Mouse (Mus musculus) liver, postnatal 0 days (tissue): ENCODE results near the gene Als2. TPM values are rescaled to one million over a fixed set of nuclear protein-coding genes. Genes with fewer than 3 reads are reported as not detected.

Experiments used
- ATAC-seq: fragments of 200-750 bp; cut with Nextera tagmentation; 2 replicates; pipeline ENCODE4 v1.8.0; 2017; ENCODE audit warnings: mild to moderate bottlenecking, moderate library complexity
- DNase-seq: peaks from one replicate; pipeline ENCODE4 v3.0.0-alpha.2; 2016
- H3K27ac ChIP-seq: fragments of 300-500 bp; sonication (generic); 2 replicates; pipeline ENCODE4 v1.5.1; 2014; ENCODE audit warnings: antibody characterized with exemption, moderate library complexity, mild to moderate bottlenecking, low read depth
- H3K27me3 ChIP-seq: fragments of 300-500 bp; sonication (generic); 2 replicates; pipeline ENCODE4 v1.6.1; 2014; ENCODE audit warnings: low read length, control low read depth, mixed read lengths; ENCODE audit not compliant: insufficient read depth
- H3K36me3 ChIP-seq: fragments of 300-500 bp; sonication (generic); replicated peaks from 2 replicates; pipeline ENCODE4 v1.6.1; 2014; ENCODE audit warnings: mild to moderate bottlenecking, control low read depth, low read length, moderate library complexity, mixed read lengths; ENCODE audit not compliant: insufficient read depth
- H3K4me1 ChIP-seq: fragments of 300-500 bp; sonication (generic); 2 replicates; pipeline ENCODE4 v1.6.1; 2014; ENCODE audit warnings: antibody characterized with exemption, mild to moderate bottlenecking, control low read depth; ENCODE audit not compliant: insufficient read depth
- H3K4me2 ChIP-seq: fragments of 300-500 bp; sonication (generic); 2 replicates; pipeline ENCODE4 v1.6.1; 2014; ENCODE audit warnings: low read depth, mild to moderate bottlenecking, low read length, moderate library complexity, mixed read lengths
- H3K4me3 ChIP-seq: fragments of 300-500 bp; sonication (generic); 2 replicates; pipeline ENCODE4 v1.5.1; 2014; ENCODE audit warnings: low read depth, low read length
- H3K9ac ChIP-seq: fragments of 300-500 bp; sonication (generic); replicated peaks from 2 replicates; pipeline ENCODE4 v1.6.1; 2014; ENCODE audit warnings: mild to moderate bottlenecking, moderate library complexity
- H3K9me3 ChIP-seq: fragments of 300-500 bp; sonication (generic); 2 replicates; pipeline ENCODE4 v1.6.1; 2016; ENCODE audit warnings: mild to moderate bottlenecking, control low read depth, low read length, mixed read lengths
- CTCF ChIP-seq: sonication (generic); IDR thresholded peaks from 2 replicates; pipeline ENCODE4 v1.5.1; 2016; ENCODE audit warnings: antibody characterized with exemption, low read depth
- EP300 ChIP-seq: IDR thresholded peaks from 2 replicates; pipeline ENCODE4 v1.6.1; 2016; ENCODE audit warnings: antibody characterized with exemption, low read depth, mild to moderate bottlenecking
- WGBS: fragments of 180-500 bp; shearing (Covaris S2); extraction: QIAGEN DNeasy Blood & Tissue Kit; methylation state at CpG from one replicate; pipeline ENCODE4 v1.1.7; 2014; ENCODE audit not compliant: insufficient replicate concordance; 5-methylcytosine and 5-hydroxymethylcytosine counted together
- polyA plus RNA-seq: library from polyadenylated mRNA; unstranded; fragments of >200 nt; fragmentation: Nextera tagmentation; extraction: Ambion mirVana; gene quantifications from 2 replicates; pipeline ENCODE4 v1.2.1, GENCODE M21; 2015

The Als2 gene
- polyA plus RNA-seq, 1 experiment from 2014 or later = 5.8 TPM

DNA sequence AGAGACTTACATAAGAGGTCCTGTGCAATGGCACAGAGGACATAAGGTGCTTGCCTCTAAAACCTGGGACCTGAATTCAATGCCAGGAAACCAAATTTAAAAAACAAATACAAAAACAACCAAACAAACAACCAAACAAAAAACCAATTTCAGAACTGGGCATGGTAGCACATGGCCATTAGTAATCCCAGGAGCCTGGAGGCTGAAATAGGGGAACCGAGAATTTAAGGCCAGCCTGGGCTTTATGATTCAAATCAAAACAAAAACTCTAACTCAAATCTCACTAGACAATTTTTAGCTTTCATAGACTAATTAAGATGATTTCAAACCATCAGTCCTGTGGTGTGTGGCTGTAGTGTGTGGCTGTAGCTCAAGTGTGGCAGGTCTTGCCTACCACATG lies 32.5 kb downstream of the Als2 start:
- WGBS = 90% methylated on average over 1 of the region's 1 CpGs
- H3K9ac ChIP-seq = no peak overlapping the region
- 0 out of 2 replicates have a peak, but pooled peaks cover 3% of the 10 kb centered on the region for H3K4me1 ChIP-seq
- peaks cover 6% of the 10 kb centered on the region; the same call in 1 of the 2 replicates for H3K36me3 ChIP-seq
- no peaks in the 10 kb centered on the region for H3K9me3 ChIP-seq
- H3K27me3 ChIP-seq = no peaks in the 10 kb centered on the region
- TF ChIP-seq CTCF (no peak), EP300 (no peak)
- DNase-seq = no peak
- H3K27ac ChIP-seq = no peak overlapping the region
- H3K4me3 ChIP-seq = no peak overlapping the region
- no peak for ATAC-seq
- no peak overlapping the region for H3K4me2 ChIP-seq

GRCm38 (mm10) chr1:59202367-59202766 lies 34.7 kb downstream of the Als2 start:
- Histone ChIP-seq H3K4me3 (no peak overlapping the region), H3K9me3 (no peaks in the 10 kb centered on the region), H3K27me3 (no peaks in the 10 kb centered on the region), H3K4me2 (no peak overlapping the region), H3K9ac (no peak overlapping the region), H3K4me1 (peaks cover 3% of the 10 kb centered on the region; the same call in 1 of the 2 replicates), H3K36me3 (peaks cover 5% of the 10 kb centered on the region), H3K27ac (peak overlapping the region; percentile 46)
- TF ChIP-seq EP300 (no peak), CTCF (no peak)
- DNase-seq = no peak
- peak; percentile 53; the same call in 1 of the 2 replicates for ATAC-seq
- 63% methylated on average over 10 of the region's 10 CpGs for WGBS

GRCm38 (mm10) chr1:59201561-59201960 lies 35.5 kb downstream of the Als2 start:
- ATAC-seq (peak; percentile 77), DNase-seq (no peak)
- Histone ChIP-seq H3K27ac (peak overlapping the region; percentile 46), H3K27me3 (no peaks in the 10 kb centered on the region), H3K9me3 (no peaks in the 10 kb centered on the region), H3K4me2 (no peak overlapping the region), H3K36me3 (peaks cover 5% of the 10 kb centered on the region), H3K4me1 (peaks cover 3% of the 10 kb centered on the region; the same call in 1 of the 2 replicates), H3K4me3 (no peak overlapping the region), H3K9ac (no peak overlapping the region)
- TF ChIP-seq CTCF = no peak
- TF ChIP-seq EP300 = no peak
- 63% methylated on average over 1 of the region's 1 CpGs for WGBS

DNA sequence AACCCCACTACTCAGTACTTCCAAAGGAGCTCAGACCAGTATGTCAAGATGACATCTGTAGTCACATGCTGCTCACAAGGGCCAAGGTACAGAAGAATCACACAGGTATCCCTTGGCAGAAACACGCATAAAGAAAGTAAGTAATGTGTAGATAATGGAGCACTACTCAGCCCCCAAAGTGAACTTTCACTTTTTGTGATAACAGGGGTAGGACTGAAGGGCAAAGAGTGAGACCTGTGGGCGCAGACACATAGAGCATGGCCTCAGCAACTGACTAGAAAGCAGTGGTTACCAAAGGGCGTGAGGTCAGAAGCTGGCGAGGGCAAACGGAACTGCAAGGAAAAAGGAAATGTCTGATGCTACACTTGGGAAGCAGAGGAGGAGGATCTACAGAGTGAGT lies 36.1 kb downstream of the Als2 start:
- no peaks in the 10 kb centered on the region for H3K27me3 ChIP-seq
- peak overlapping the region; percentile 46 for H3K27ac ChIP-seq
- 51% methylated on average over 5 of the region's 5 CpGs for WGBS
- H3K36me3 ChIP-seq = peaks cover 7% of the 10 kb centered on the region
- no peak overlapping the region for H3K9ac ChIP-seq
- ATAC-seq = peak; percentile 63; the same call in 1 of the 2 replicates
- TF ChIP-seq CTCF (no peak), EP300 (no peak)
- H3K4me3 ChIP-seq = no peak overlapping the region
- peaks cover 3% of the 10 kb centered on the region; the same call in 1 of the 2 replicates for H3K4me1 ChIP-seq
- no peak overlapping the region for H3K4me2 ChIP-seq
- DNase-seq = no peak
- H3K9me3 ChIP-seq = no peaks in the 10 kb centered on the region

GRCm38 (mm10) chr1:59194979-59195378 lies 42.1 kb downstream of the Als2 start:
- TF ChIP-seq EP300 (no peak), CTCF (no peak)
- H3K9me3 ChIP-seq = no peaks in the 10 kb centered on the region
- H3K27me3 ChIP-seq = no peaks in the 10 kb centered on the region
- DNase-seq = no peak
- 35% methylated on average over 6 of the region's 6 CpGs for WGBS
- peaks cover 3% of the 10 kb centered on the region; the same call in 1 of the 2 replicates for H3K4me1 ChIP-seq
- ATAC-seq = no peak
- H3K4me3 ChIP-seq = no peak overlapping the region
- no peak overlapping the region for H3K9ac ChIP-seq
- H3K36me3 ChIP-seq = peaks cover 15% of the 10 kb centered on the region
- no peak overlapping the region for H3K27ac ChIP-seq
- H3K4me2 ChIP-seq = no peak overlapping the region

GRCm38 (mm10) chr1:59187786-59188185 lies 49.2 kb downstream of the Als2 start:
- TF ChIP-seq EP300 (no peak), CTCF (no peak)
- H3K27me3 ChIP-seq = no peaks in the 10 kb centered on the region
- no peak overlapping the region for H3K4me2 ChIP-seq
- ATAC-seq = no peak
- WGBS = 79% methylated on average over 5 of the region's 5 CpGs
- DNase-seq = no peak
- H3K4me3 ChIP-seq = no peak overlapping the region
- H3K27ac ChIP-seq = no peak overlapping the region
- no peaks in the 10 kb centered on the region for H3K9me3 ChIP-seq
- no peak overlapping the region for H3K9ac ChIP-seq
- peaks cover 12% of the 10 kb centered on the region for H3K36me3 ChIP-seq
- H3K4me1 ChIP-seq = no peaks in the 10 kb centered on the region

DNA sequence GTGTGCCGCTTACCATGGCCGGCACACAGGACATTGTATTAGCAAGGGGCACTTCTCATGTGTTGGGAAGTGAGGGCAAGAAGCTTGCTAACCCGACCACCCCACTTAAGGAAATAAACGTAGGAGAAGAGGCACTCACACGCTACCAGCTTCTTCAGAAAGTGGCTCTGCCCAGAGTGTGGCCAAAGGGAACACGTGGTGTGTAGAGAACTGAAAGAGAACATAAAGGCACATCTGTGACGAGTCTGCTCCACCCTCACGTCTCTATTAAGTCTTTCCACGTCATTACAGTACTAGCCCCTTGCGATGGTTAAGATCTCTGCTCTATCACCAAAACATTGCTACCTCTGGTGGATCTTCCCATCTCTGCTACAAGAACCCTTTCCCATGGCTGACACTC lies 50.7 kb downstream of the Als2 start:
- ATAC-seq (no peak), DNase-seq (no peak)
- Histone ChIP-seq H3K9me3 (no peaks in the 10 kb centered on the region), H3K4me3 (no peak overlapping the region), H3K9ac (no peak overlapping the region), H3K27ac (no peak overlapping the region), H3K4me2 (no peak overlapping the region), H3K36me3 (peaks cover 24% of the 10 kb centered on the region), H3K4me1 (no peaks in the 10 kb centered on the region), H3K27me3 (no peaks in the 10 kb centered on the region)
- TF ChIP-seq EP300 = no peak
- WGBS = 87% methylated on average over 10 of the region's 10 CpGs
